Mouse (Mus musculus): ENCODE measurements at regions not wholly inside any gene's neighbourhood (a gene's known extent, or its start where the extent isn't known, plus 50 kb on each side); places are given as distances from the start of the nearest gene placed in this dataset.

DNA sequence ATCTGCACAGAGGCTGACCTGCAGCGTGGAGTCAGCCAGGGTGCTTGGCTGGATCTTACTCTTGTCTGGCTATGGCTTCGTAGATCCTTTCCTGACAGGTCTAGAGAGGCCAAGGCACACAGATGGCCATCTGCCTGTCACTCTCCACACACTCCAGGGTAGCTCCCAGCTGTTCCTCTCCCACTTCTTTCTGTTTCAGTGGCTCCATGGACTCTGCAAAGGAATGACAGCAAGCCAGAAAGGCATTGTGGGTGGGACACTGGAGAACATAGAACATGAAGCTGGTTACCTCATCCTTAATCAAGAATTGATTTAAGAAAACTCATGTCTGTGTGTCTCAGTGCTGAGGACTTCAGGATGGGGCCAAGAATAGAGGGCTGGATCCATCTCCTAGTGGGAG is 403.9 kb downstream of the Rps24 start:
- TF ChIP-seq CTCF (conservative IDR thresholded peaks at IDR 0.05; ENCODE audit: low read length) (no peak), POU5F1 (IDR thresholded peaks at IDR 0.05; ENCODE audit: borderline replicate concordance, low read length) (no peak), NANOG (IDR thresholded peaks at IDR 0.05; ENCODE audit: borderline replicate concordance, low read length) (no peak)
